Comparison of ENCODE assay signal across 19 mouse cellular contexts in genomic region chr1:193407487-193407886, GRCm38 (mm10). TPM values are rescaled to one million over a fixed set of nuclear protein-coding genes. Genes with fewer than 3 reads are reported as not detected.
DNase-seq lines count a peak whose midpoint lies in the region; ATAC-seq and TF ChIP-seq lines count a peak whose summit lies in the region.
"Had no signal": no experiment of that assay in that cellular context is flagged by ENCODE, and none has a peak within 500 bp of the region (broad histone marks: within the 10 kb centered on the region; RNA-seq: fewer than 3 reads in every experiment).

No protein-coding gene starts in this region.

- intact Hi-C loops in heart, postnatal 25 days (cut with DNase I) = no loop called here

- H3K4me1 ChIP-seq in heart, embryonic 10.5 days = peaks cover 13% of the 10 kb centered on the region
- peaks cover 4% of the 10 kb centered on the region for H3K4me1 ChIP-seq in lung, embryonic 16.5 days (replicated peaks; ENCODE audit: control insufficient read depth, insufficient read depth, low read length)
- no peaks in the 10 kb centered on the region for H3K4me1 ChIP-seq in liver, embryonic 14.5 days (replicated peaks; ENCODE audit: control insufficient read depth in 2 of 2, insufficient read depth in 2 of 2, low read length in 1 of 2)
- H3K4me1 ChIP-seq: intestine, embryonic 15.5 days had no signal

- no peak for DNase-seq in heart, embryonic 10.5 days (ENCODE audit: low spot score)
- DNase-seq in heart, postnatal 25 days (ENCODE audit: low spot score) = no peak
- no peak for DNase-seq in lung, adult 18-20 months
- no peak for DNase-seq in liver, embryonic 14.5 days (ENCODE audit: low read depth in 3 of 3, low spot score in 3 of 3)
- DNase-seq in thymus, postnatal 14 days = peak; percentile 60
- DNase-seq in cerebellum, postnatal 25 days = no peak
- no peak for DNase-seq in ovary, postnatal 36 days (ENCODE audit: low spot score)
- DNase-seq: cerebellum, adult 11 months; right cerebral cortex, postnatal 4 days had no signal

- H3K4me3 ChIP-seq in heart, embryonic 10.5 days = no peak overlapping the region
- H3K4me3 ChIP-seq in lung, embryonic 16.5 days (ENCODE audit: low read length) = no peak overlapping the region
- no peak overlapping the region for H3K4me3 ChIP-seq in liver, embryonic 14.5 days (ENCODE audit: insufficient read depth in 1 of 2, low read depth in 2 of 2, low read length in 2 of 2)
- H3K4me3 ChIP-seq: embryonic facial prominence, embryonic 13.5 days; forebrain, embryonic 10.5 days; heart, embryonic 13.5 days; intestine, embryonic 15.5 days had no signal

- TF ChIP-seq EP300 in liver, embryonic 14.5 days (IDR thresholded peaks at IDR 0.05; ENCODE audit: low read depth) = 0 out of 2 replicates have a peak, but pooled peaks have one; percentile 16

- no peaks in the 10 kb centered on the region for H3K36me3 ChIP-seq in heart, embryonic 10.5 days
- H3K36me3 ChIP-seq in lung, embryonic 16.5 days (ENCODE audit: control insufficient read depth, insufficient read depth, low read length) = no peaks in the 10 kb centered on the region
- no peaks in the 10 kb centered on the region for H3K36me3 ChIP-seq in liver, embryonic 14.5 days (replicated peaks; ENCODE audit: control insufficient read depth, insufficient read depth, low read depth)
- H3K36me3 ChIP-seq: embryonic facial prominence, embryonic 13.5 days; forebrain, embryonic 10.5 days; heart, embryonic 13.5 days; intestine, embryonic 15.5 days had no signal

- ATAC-seq in lung, embryonic 16.5 days (ENCODE audit: low read depth) = peak; percentile 66
- peak; percentile 34; the same call in 1 of the 2 replicates for ATAC-seq in liver, embryonic 14.5 days (ENCODE audit: insufficient read depth)
- ATAC-seq: intestine, embryonic 15.5 days; Patski had no signal

- no peak overlapping the region for H3K4me2 ChIP-seq in lung, embryonic 16.5 days (ENCODE audit: low read depth, low read length)
- H3K4me2 ChIP-seq in liver, embryonic 14.5 days (ENCODE audit: low read depth) = no peak overlapping the region
- H3K4me2 ChIP-seq: embryonic facial prominence, embryonic 13.5 days; heart, embryonic 13.5 days; intestine, embryonic 15.5 days; midbrain, embryonic 11.5 days had no signal

- 22% methylated on average over 6 of the region's 6 CpGs for WGBS in heart, embryonic 10.5 days
- 19% methylated on average over 6 of the region's 6 CpGs for WGBS in lung, embryonic 16.5 days
- WGBS in liver, embryonic 14.5 days (ENCODE audit: insufficient replicate concordance) = 27% methylated on average over 6 of the region's 6 CpGs

- no peaks in the 10 kb centered on the region for H3K9me3 ChIP-seq in heart, embryonic 10.5 days
- no peaks in the 10 kb centered on the region for H3K9me3 ChIP-seq in lung, embryonic 16.5 days (ENCODE audit: control insufficient read depth, low read length)
- no peaks in the 10 kb centered on the region for H3K9me3 ChIP-seq in liver, embryonic 14.5 days (ENCODE audit: control insufficient read depth, low read length)
- H3K9me3 ChIP-seq: embryonic facial prominence, embryonic 13.5 days; forebrain, embryonic 10.5 days; heart, embryonic 13.5 days; intestine, embryonic 15.5 days had no signal

- peak overlapping the region; percentile 16; the same call in 1 of the 2 replicates for H3K27ac ChIP-seq in heart, embryonic 10.5 days
- no peak overlapping the region for H3K27ac ChIP-seq in lung, embryonic 16.5 days (ENCODE audit: low read length)
- H3K27ac ChIP-seq in liver, embryonic 14.5 days = no peak overlapping the region
- H3K27ac ChIP-seq: embryonic facial prominence, embryonic 13.5 days; heart, embryonic 13.5 days; intestine, embryonic 15.5 days; kidney, postnatal 0 days had no signal

- no peak for TF ChIP-seq CTCF in liver, embryonic 14.5 days (IDR thresholded peaks at IDR 0.05; ENCODE audit: low read depth)

- H3K27me3 ChIP-seq in heart, embryonic 10.5 days (ENCODE audit: insufficient read depth, poor library complexity, severe bottlenecking) = peaks cover 5% of the 10 kb centered on the region; the same call in 1 of the 2 replicates
- H3K27me3 ChIP-seq in lung, embryonic 16.5 days (ENCODE audit: control insufficient read depth, insufficient read depth, low read depth, low read length) = no peaks in the 10 kb centered on the region
- no peaks in the 10 kb centered on the region for H3K27me3 ChIP-seq in liver, embryonic 14.5 days (ENCODE audit: control insufficient read depth, insufficient read depth, low read length)
- H3K27me3 ChIP-seq: embryonic facial prominence, embryonic 13.5 days; intestine, embryonic 15.5 days; Patski had no signal

- H3K9ac ChIP-seq in lung, embryonic 16.5 days (ENCODE audit: low read length) = no peak overlapping the region
- H3K9ac ChIP-seq in liver, embryonic 14.5 days (replicated peaks) = no peak overlapping the region
- H3K9ac ChIP-seq: embryonic facial prominence, embryonic 13.5 days; heart, embryonic 13.5 days; intestine, embryonic 15.5 days had no signal

RNA-seq across cellular contexts. Expression of gene Camk1g, which starts 37.4 kb away (rescaled TPM):
- 7.2 and 8.3 TPM in 2 replicates for polyA plus RNA-seq in heart, embryonic 10.5 days (2016; fragmentation: Nextera tagmentation; extraction: Ambion mirVana)
- total RNA-seq in heart, postnatal 25 days (2021) = under 1 TPM; 0.39 to 0.62 TPM
- 43.2 and 45.0 TPM in 2 replicates for polyA plus RNA-seq in lung, embryonic 16.5 days (2015; fragmentation: Nextera tagmentation; extraction: Ambion mirVana)
- 0.15 and 0.19 TPM in 2 replicates for polyA plus RNA-seq in liver, embryonic 14.5 days (2012; rRNA removed)
- polyA plus RNA-seq in liver, embryonic 14.5 days (2014; fragmentation: Nextera tagmentation; extraction: Ambion mirVana) = 0.06 and 0.23 TPM in 2 replicates
- total RNA-seq: hematopoietic stem cell, adult 5-6 weeks; liver, adult 2 months had no signal
- polyA plus RNA-seq: liver, adult 2 months had no signal
